Mouse (Mus musculus): Measurements from ENCODE around the gene Zfp882. TPM values are rescaled to one million over a fixed set of nuclear protein-coding genes. Genes with fewer than 3 reads are reported as not detected.

The Zfp882 gene
- polyA plus RNA-seq, 1 experiment from 2014 or later: 9.7 TPM

GRCm38 (mm10) chr8:71964051-71964450, 55.6 kb downstream of the Zfp882 start:
- WGBS: 96% methylated on average over 3 of the region's 3 CpGs
- H3K4me3 ChIP-seq (ENCODE audit: low read depth, low read length): no peak overlapping the region
- no peaks in the 10 kb centered on the region for H3K4me1 ChIP-seq (replicated peaks; ENCODE audit: control insufficient read depth, insufficient read depth, low read length)

GRCm38 (mm10) chr8:71965166-71965565, 56.8 kb downstream of the Zfp882 start:
- H3K4me1 ChIP-seq (replicated peaks; ENCODE audit: control insufficient read depth, insufficient read depth, low read length): no peaks in the 10 kb centered on the region
- DNase-seq (ENCODE audit: low spot score): no peak
- H3K4me3 ChIP-seq (ENCODE audit: low read depth, low read length): no peak overlapping the region
- H3K9ac ChIP-seq (ENCODE audit: low read length): no peak overlapping the region
- no peak overlapping the region for H3K4me2 ChIP-seq (ENCODE audit: low read depth, low read length, severe bottlenecking)
- H3K9me3 ChIP-seq (ENCODE audit: control insufficient read depth, low read length): peaks cover 8% of the 10 kb centered on the region; the same call in 1 of the 2 replicates
- no peaks in the 10 kb centered on the region for H3K27me3 ChIP-seq (ENCODE audit: control insufficient read depth, insufficient read depth, low read length)
- no peak for ATAC-seq (replicated peaks; ENCODE audit: low FRiP score)
- no peak overlapping the region for H3K27ac ChIP-seq (ENCODE audit: low read depth, low read length)
- 95% methylated on average over 2 of the region's 2 CpGs for WGBS
- H3K36me3 ChIP-seq (ENCODE audit: control insufficient read depth, insufficient read depth, low read length): peaks cover 19% of the 10 kb centered on the region

More at GRCm38 (mm10) chr8:71964051-71964450, 55.6 kb downstream of the Zfp882 start:
- no peaks in the 10 kb centered on the region for H3K27me3 ChIP-seq (ENCODE audit: control insufficient read depth, insufficient read depth, low read length)
- peaks cover 19% of the 10 kb centered on the region for H3K36me3 ChIP-seq (ENCODE audit: control insufficient read depth, insufficient read depth, low read length)
- peaks cover 8% of the 10 kb centered on the region; the same call in 1 of the 2 replicates for H3K9me3 ChIP-seq (ENCODE audit: control insufficient read depth, low read length)
- no peak overlapping the region for H3K4me2 ChIP-seq (ENCODE audit: low read depth, low read length, severe bottlenecking)
- no peak for DNase-seq (ENCODE audit: low spot score)
- no peak overlapping the region for H3K9ac ChIP-seq (ENCODE audit: low read length)
- no peak for ATAC-seq (replicated peaks; ENCODE audit: low FRiP score)
- no peak overlapping the region for H3K27ac ChIP-seq (ENCODE audit: low read depth, low read length)

Other genes with a start within 250 kb of the Zfp882 start
- 6.5 and 6.6 TPM in 2 replicates for gene Unc13a, start 236.9 kb upstream of the Zfp882 start, polyA plus RNA-seq (2014; fragmentation: Nextera tagmentation; extraction: Ambion mirVana)
- gene Jak3, start 232.3 kb upstream of the Zfp882 start, polyA plus RNA-seq (2014; fragmentation: Nextera tagmentation; extraction: Ambion mirVana): 2.3 TPM in 2 replicates
- not detected in 2 replicates for gene Insl3, start 219.4 kb upstream of the Zfp882 start, polyA plus RNA-seq (2014; fragmentation: Nextera tagmentation; extraction: Ambion mirVana)
- gene B3gnt3, start 206.8 kb upstream of the Zfp882 start, polyA plus RNA-seq (2014; fragmentation: Nextera tagmentation; extraction: Ambion mirVana): 0.51 and 0.64 TPM in 2 replicates
- 21.3 and 23.2 TPM in 2 replicates for gene Fcho1, start 182.9 kb upstream of the Zfp882 start, polyA plus RNA-seq (2014; fragmentation: Nextera tagmentation; extraction: Ambion mirVana)
- gene Zfp709, start 26.6 kb upstream of the Zfp882 start, polyA plus RNA-seq (2014; fragmentation: Nextera tagmentation; extraction: Ambion mirVana): 5.8 and 6.2 TPM in 2 replicates
- gene Zfp617, start within 50 bp of the Zfp882 start, polyA plus RNA-seq (2014; fragmentation: Nextera tagmentation; extraction: Ambion mirVana): 39.6 and 40.5 TPM in 2 replicates
- gene Zfp961, start 42.4 kb downstream of the Zfp882 start, polyA plus RNA-seq (2014; fragmentation: Nextera tagmentation; extraction: Ambion mirVana): 29.0 and 31.2 TPM in 2 replicates
- gene Cyp4f18, start 101.0 kb downstream of the Zfp882 start, polyA plus RNA-seq (2014; fragmentation: Nextera tagmentation; extraction: Ambion mirVana): 0.68 and 0.81 TPM in 2 replicates
- not detected in 2 replicates for gene Olfr372, start 132.6 kb downstream of the Zfp882 start, polyA plus RNA-seq (2014; fragmentation: Nextera tagmentation; extraction: Ambion mirVana)
- not detected in 2 replicates for gene Olfr373, start 174.6 kb downstream of the Zfp882 start, polyA plus RNA-seq (2014; fragmentation: Nextera tagmentation; extraction: Ambion mirVana)
- gene Olfr374, start 198.4 kb downstream of the Zfp882 start, polyA plus RNA-seq (2014; fragmentation: Nextera tagmentation; extraction: Ambion mirVana): not detected in 2 replicates
- 539 and 557 TPM in 2 replicates for gene Tpm4, start 226.4 kb downstream of the Zfp882 start, polyA plus RNA-seq (2014; fragmentation: Nextera tagmentation; extraction: Ambion mirVana)

Measured in forebrain, embryonic 11.5 days (tissue).